In the genomic region with DNA sequence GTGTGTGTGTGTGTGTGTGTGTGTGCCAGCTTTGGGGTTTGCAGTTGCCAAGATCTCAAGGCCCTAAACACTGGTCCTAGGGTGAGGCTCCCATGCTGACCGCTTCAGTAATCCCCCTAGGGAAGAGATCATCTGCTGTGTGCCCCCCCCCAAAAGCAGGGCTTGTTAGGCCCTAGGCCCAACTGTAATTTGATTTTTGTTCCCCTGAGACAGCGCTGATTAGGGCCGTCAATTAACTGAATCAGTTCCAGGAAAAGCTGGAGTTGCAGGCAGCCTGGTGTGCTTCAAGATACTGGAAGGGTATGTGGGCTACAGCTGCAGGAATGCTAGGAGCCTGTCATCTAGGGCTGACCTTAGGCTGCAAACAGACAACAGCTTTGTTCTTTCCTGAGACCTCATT, we compare ENCODE assay signal across 10 mouse cellular contexts.
DNase-seq lines count a peak whose midpoint lies in the region; ATAC-seq and TF ChIP-seq lines count a peak whose summit lies in the region.
"Had no signal": no experiment of that assay in that cellular context is flagged by ENCODE, and none has a peak within 500 bp of the region (broad histone marks: within the 10 kb centered on the region; RNA-seq: fewer than 3 reads in every experiment).

No protein-coding gene starts in this region.

- peak; percentile 46 for ATAC-seq in heart, postnatal 0 days (ENCODE audit: insufficient read depth, low read depth)
- ATAC-seq in intestine, embryonic 15.5 days = peak; percentile 59

- no peaks in the 10 kb centered on the region for H3K36me3 ChIP-seq in heart, postnatal 0 days (replicated peaks; ENCODE audit: control insufficient read depth, insufficient read depth, low read length)
- H3K36me3 ChIP-seq in heart, adult 2 months (ENCODE audit: control insufficient read depth, insufficient read depth, low read length) = no peaks in the 10 kb centered on the region
- H3K36me3 ChIP-seq in spleen, adult 2 months (ENCODE audit: control insufficient read depth, insufficient read depth, low read length) = no peaks in the 10 kb centered on the region
- H3K36me3 ChIP-seq in intestine, embryonic 15.5 days = no peaks in the 10 kb centered on the region

- no peaks in the 10 kb centered on the region for H3K79me2 ChIP-seq in heart, adult 2 months (replicated peaks; ENCODE audit: control insufficient read depth, insufficient read depth, low read length)

- no peak overlapping the region for H3K9ac ChIP-seq in heart, postnatal 0 days (replicated peaks; ENCODE audit: low read depth, low read length)
- H3K9ac ChIP-seq in heart, adult 2 months (ENCODE audit: low read depth, low read length) = no peak overlapping the region
- no peak overlapping the region for H3K9ac ChIP-seq in intestine, embryonic 15.5 days
- H3K9ac ChIP-seq: lung, embryonic 14.5 days had no signal

- H3K4me2 ChIP-seq in heart, postnatal 0 days (ENCODE audit: low read depth, low read length) = no peak overlapping the region
- H3K4me2 ChIP-seq in intestine, embryonic 15.5 days (replicated peaks) = no peak overlapping the region
- H3K4me2 ChIP-seq: lung, embryonic 14.5 days had no signal

- no peak for TF ChIP-seq POLR2A in heart, adult 2 months (IDR thresholded peaks at IDR 0.05; ENCODE audit: insufficient read depth, low read depth, low read length)
- TF ChIP-seq POLR2A in spleen, adult 2 months (IDR thresholded peaks at IDR 0.05; ENCODE audit: low read depth, low read length) = no peak

- no peaks in the 10 kb centered on the region for H3K27me3 ChIP-seq in heart, postnatal 0 days (ENCODE audit: control insufficient read depth, insufficient read depth, low read length)
- no peaks in the 10 kb centered on the region for H3K27me3 ChIP-seq in heart, adult 2 months (ENCODE audit: control insufficient read depth, insufficient read depth, low read length)
- H3K27me3 ChIP-seq in spleen, adult 2 months (ENCODE audit: control insufficient read depth, insufficient read depth, low read length) = no peaks in the 10 kb centered on the region
- H3K27me3 ChIP-seq in intestine, embryonic 15.5 days (replicated peaks) = no peaks in the 10 kb centered on the region

- TF ChIP-seq CTCF in heart, postnatal 0 days (IDR thresholded peaks at IDR 0.05; ENCODE audit: low read depth) = no peak
- no peak for TF ChIP-seq CTCF in heart, adult 2 months (IDR thresholded peaks at IDR 0.05)
- TF ChIP-seq CTCF in spleen, adult 2 months (IDR thresholded peaks at IDR 0.05; ENCODE audit: extremely low read depth, insufficient read depth, insufficient read length, insufficient replicate concordance) = no peak

- WGBS in heart, postnatal 0 days = 34% methylated on average over 3 of the region's 3 CpGs
- 58% methylated on average over 3 of the region's 3 CpGs for WGBS in heart, adult 2 months
- WGBS in spleen, adult 2 months = 61% methylated on average over 3 of the region's 3 CpGs
- WGBS in intestine, embryonic 15.5 days = 45% methylated on average over 3 of the region's 3 CpGs

- H3K4me1 ChIP-seq in heart, postnatal 0 days (ENCODE audit: control insufficient read depth, insufficient read depth) = no peaks in the 10 kb centered on the region
- H3K4me1 ChIP-seq in heart, adult 2 months (ENCODE audit: control insufficient read depth, insufficient read depth, low read length) = no peaks in the 10 kb centered on the region
- peaks cover 18% of the 10 kb centered on the region for H3K4me1 ChIP-seq in spleen, adult 2 months (ENCODE audit: control insufficient read depth, insufficient read depth, insufficient read length)
- H3K4me1 ChIP-seq in intestine, embryonic 15.5 days (replicated peaks) = peaks cover 15% of the 10 kb centered on the region

- no peak overlapping the region for H3K4me3 ChIP-seq in heart, postnatal 0 days (ENCODE audit: low read depth, low read length)
- no peak overlapping the region for H3K4me3 ChIP-seq in heart, adult 2 months
- H3K4me3 ChIP-seq in spleen, adult 2 months (ENCODE audit: extremely low read depth, insufficient read depth, insufficient read length) = no peak overlapping the region
- no peak overlapping the region for H3K4me3 ChIP-seq in intestine, embryonic 15.5 days (replicated peaks)

- intact Hi-C loops in heart, adult 2 months (cut with DNase I) = no loop called here

- 0 out of 2 replicates have a peak overlapping the region, but pooled peaks have one; percentile 26 for H3K27ac ChIP-seq in heart, postnatal 0 days (ENCODE audit: low read depth)
- no peak overlapping the region for H3K27ac ChIP-seq in heart, adult 2 months
- H3K27ac ChIP-seq in spleen, adult 2 months (ENCODE audit: insufficient read depth, low read length) = peak overlapping the region; percentile 93
- H3K27ac ChIP-seq in intestine, embryonic 15.5 days = peak overlapping the region; percentile 58; the same call in 1 of the 2 replicates

- no peak for TF ChIP-seq EP300 in heart, postnatal 0 days (IDR thresholded peaks at IDR 0.05; ENCODE audit: low read depth)
- TF ChIP-seq EP300 in heart, adult 2 months (IDR thresholded peaks at IDR 0.05; ENCODE audit: insufficient read depth, low read depth, low read length) = no peak

- peak; percentile 11 for DNase-seq in heart, postnatal 0 days (ENCODE audit: low spot score)
- no peak for DNase-seq in heart, adult 2 months
- no peak for DNase-seq in spleen, adult 2 months (ENCODE audit: low read depth in 1 of 2, low spot score in 2 of 2)
- DNase-seq in spleen, adult 18-20 months = no peak
- no peak for DNase-seq in cerebellum, postnatal 10 days
- DNase-seq in adrenal gland, postnatal 36 days = no peak
- DNase-seq in layer of hippocampus, adult 9-11 months = no peak
- DNase-seq: lung, embryonic 14.5 days; right cerebral cortex, adult 18-20 months had no signal

- H3K9me3 ChIP-seq in heart, postnatal 0 days (replicated peaks; ENCODE audit: control insufficient read depth, low read length) = no peaks in the 10 kb centered on the region
- no peaks in the 10 kb centered on the region for H3K9me3 ChIP-seq in intestine, embryonic 15.5 days
